Mouse (Mus musculus) brain, embryonic 18.5 days (tissue): ENCODE data around the gene Dock6.
"Not testable (repeated sequence)": the region's sequence is repeated elsewhere in the genome, so short reads cannot be mapped to it uniquely, and the experiment has no call there.

ENCODE experiments used
- DNase-seq: peaks from one replicate; pipeline ENCODE4 v3.0.0-alpha.2; 2012; ENCODE audit warnings: low read depth, low spot score

The Dock6 gene

DNA sequence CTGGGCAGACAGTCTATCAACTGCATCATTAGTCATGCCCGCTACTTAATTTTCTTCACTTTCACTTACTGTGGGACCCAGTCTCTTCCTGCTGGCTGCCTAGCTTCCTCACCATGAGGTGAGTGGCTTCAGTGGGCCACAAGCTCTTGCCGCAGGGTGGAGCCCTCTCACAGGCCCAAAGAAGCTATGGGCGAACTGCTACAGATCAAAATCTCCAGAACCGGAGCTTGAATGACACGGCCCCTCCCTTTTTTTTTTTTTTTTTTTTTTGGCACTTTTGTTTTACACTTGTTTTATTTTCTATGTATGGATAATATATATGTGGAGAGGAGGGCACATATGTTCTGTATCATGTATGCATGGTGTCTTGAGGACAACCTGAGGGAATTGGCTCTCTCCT lies 41.3 kb downstream of the Dock6 start:
- DNase-seq = no peak

DNA sequence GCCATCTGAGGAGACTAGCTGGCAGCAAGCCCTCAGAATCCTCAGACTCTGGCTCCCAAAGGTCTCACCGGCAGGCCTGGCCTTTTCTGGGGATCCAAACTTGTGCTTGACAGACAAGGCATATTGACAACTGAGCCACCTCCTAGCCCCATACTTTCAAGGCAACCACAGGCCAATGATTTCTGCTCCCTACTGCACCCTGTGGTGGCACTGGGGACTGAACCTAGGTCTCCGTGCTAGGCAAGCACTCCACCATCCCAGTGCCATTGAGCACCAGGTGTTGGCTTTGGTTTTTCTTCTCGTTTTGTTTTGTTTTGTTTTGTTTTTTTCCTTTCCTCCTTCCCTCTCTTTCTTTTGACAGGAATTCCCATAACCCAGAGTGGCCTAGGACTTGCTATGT lies 43.9 kb downstream of the Dock6 start:
- DNase-seq = no peak

GRCm38 (mm10) chr9:21806976-21807375 lies 45.5 kb downstream of the Dock6 start:
- no peak for DNase-seq

DNA sequence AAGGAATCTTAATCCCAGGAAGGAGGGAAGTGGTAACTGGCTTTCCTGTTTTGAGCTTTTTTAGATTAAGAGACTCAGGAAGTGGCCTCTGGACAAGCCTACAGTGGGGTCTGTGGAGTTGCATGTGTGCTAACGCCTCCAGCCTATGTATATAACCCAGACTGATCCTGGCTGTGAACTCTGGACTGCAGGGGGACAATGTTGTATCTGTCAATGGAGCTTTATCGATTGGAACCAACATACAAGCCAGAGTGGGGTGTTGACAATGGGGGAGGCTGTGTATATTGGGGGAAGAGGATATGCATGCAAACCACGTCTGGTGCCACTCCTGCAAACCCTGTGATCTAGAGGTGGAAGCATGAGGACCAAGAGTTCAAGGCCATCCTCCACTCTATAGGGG lies 46.1 kb downstream of the Dock6 start:
- DNase-seq = no peak

DNA sequence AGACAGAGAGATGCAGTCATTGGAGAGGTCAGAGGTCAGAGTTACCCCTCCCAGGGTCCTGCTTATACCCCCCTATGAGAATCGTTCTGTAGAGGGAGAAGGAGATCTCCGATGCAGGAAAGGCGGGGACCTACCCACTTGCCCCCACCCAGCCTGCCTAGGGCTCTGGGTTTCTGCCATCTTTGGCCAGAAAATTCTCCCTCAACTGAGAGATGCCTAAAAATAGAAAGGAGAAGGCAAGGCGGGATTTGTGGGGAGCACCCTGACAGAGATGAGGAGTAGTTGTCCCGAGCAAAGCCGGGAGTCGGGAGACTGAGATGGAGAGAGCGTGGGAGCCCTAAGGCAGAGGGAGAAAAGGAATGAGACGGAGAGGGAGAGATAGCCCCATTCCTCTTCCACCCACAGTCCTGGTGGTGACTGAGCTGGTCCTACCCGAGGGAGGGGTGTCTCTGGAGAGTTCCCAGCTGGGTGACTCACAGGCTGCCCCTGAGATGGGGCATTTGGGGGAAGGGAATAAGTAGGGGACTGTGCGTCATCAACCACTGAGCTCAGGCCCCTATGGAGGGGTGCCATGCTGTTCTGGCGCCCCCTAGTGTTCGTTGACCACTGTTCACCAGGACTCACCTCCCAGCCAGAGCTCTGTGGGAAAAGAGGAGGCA lies 48.3 kb downstream of the Dock6 start:
- no peak for DNase-seq

GRCm38 (mm10) chr9:21801591-21801990 lies 50.8 kb downstream of the Dock6 start:
- no peak for DNase-seq

GRCm38 (mm10) chr9:21801121-21801520 lies 51.3 kb downstream of the Dock6 start:
- no peak for DNase-seq

- DNase-seq = no peak
Measured at GRCm38 (mm10) chr9:21799010-21799350, 53.5 kb downstream of the Dock6 start.

DNA sequence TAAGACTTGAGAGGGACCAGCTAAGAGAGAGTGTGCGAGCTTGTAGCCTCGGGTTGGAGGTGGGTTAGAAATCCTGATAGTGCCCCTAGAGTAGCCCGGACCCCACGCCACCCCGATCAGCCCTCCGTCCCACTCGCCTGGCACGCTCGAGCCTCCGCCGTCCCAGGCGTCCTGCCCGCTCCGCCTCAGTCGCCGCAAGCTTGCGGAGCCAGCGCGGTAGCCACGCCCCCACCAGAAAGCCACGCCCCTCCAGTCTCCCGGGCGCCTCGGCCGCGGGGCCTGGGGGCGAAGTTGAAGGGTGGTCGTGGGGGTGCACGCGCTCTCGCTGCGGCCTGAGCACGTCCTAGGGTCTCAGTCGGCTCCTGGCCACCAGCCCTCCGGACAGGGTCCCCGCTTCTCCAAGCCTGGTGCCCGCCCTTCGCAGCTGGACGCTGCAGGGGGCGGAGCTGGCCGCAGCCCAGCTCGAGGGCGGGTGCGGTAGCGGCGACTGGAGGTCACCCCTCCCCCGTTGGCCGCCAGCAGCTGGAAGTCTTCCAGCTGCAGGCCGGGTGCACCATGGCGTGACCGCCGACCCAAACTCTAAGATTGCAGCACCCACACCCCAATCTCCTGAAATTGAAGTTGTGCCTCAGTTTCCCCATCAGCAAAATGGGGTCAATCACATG lies 54.0 kb downstream of the Dock6 start, which contains the start of gene Kank2:
Gene Kank2 (minus strand): TSS at position 400 of the 665 bp plus-strand sequence.
- DNase-seq = no peak

- no peak for DNase-seq
Measured at GRCm38 (mm10) chr9:21797921-21798344, 54.5 kb downstream of the Dock6 start.

- no peak for DNase-seq
Measured at GRCm38 (mm10) chr9:21796919-21797318, 55.5 kb downstream of the Dock6 start.

DNA sequence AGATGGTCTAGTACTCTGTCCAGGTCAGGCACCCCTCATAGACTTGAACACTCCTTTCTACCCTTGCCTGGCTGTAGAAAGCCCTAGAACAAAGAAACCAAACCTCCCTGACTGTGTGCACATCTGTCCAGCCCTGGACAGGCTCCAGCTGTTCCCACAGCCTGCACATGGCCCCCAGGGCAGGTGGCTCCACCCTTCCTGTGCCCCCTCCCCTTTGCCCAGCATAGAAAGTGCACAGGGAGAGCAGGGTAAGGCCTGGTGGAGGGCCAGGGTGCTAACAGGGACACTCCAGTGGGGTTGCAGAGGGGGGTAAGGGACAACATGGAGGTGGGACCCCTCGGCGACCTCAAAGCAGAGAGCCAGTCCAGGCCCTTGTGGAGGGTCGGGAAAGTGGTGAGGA lies 56.2 kb downstream of the Dock6 start:
- DNase-seq = no peak

- DNase-seq = no peak
Measured at GRCm38 (mm10) chr9:21795579-21795978, 56.9 kb downstream of the Dock6 start.

DNA sequence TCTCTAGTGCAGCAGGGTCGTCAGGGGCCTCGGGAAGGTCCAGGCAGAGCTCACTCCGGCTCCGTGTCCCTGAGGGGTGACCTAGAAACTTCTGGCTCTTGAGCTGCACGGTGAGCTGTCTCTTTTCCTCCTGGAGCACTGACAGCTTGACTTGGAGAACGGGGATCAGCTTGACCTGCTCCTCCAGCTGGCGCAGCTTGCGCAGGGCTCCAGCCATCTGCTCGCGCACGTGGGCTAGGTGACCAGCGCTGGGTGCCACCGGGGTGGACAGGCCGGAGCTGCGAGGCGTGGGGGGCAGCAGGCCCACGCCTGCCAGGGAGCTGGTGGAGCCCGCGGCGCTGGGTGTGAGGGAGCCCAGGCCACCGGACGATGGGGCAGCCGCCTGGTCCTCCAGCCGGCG lies 57.5 kb downstream of the Dock6 start:
- DNase-seq = no peak

DNA sequence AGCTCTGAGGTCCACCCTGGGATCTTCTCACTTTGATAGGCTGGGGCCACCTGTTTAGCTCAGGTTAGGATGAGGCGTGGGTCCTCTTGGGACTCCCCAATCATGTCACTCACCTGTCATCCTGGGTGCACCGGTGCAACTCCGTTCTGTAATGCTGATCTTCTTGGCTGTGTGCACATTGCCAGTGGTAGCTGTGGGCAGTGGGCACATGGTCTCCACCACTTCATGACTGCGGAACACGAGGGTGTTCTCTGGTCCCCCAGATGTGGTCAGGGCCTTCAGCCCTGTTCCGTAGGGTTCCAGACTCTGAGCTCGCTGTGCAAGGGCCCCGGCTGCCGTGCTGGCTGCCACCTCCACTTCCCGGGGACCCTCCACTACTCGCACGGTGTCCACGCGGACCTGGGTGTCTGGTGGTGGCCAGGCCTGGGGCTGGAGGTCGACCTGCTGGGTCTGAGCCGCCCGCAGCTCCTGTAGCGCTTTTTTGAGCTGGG lies 58.0 kb downstream of the Dock6 start:
- no peak for DNase-seq

DNA sequence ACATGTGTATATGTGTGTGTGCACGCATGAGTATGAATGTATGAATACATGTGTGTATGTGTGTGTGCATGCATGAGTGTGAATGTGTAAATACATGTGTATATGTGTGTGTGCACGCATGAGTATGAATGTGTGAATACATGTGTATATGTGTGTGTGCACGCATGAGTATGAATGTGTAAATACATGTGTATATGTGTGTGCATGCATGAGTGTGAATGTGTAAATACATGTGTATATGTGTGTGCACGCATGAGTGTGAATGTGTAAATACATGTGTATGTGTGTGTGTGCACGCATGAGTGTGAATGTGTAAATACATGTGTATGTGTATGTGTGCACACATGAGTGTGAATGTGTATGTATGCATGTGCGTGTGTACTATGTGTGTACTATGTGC lies 58.9 kb downstream of the Dock6 start:
- DNase-seq = not testable (repeated sequence)

- DNase-seq = no peak
Measured at GRCm38 (mm10) chr9:21792644-21793043, 59.8 kb downstream of the Dock6 start.

DNA sequence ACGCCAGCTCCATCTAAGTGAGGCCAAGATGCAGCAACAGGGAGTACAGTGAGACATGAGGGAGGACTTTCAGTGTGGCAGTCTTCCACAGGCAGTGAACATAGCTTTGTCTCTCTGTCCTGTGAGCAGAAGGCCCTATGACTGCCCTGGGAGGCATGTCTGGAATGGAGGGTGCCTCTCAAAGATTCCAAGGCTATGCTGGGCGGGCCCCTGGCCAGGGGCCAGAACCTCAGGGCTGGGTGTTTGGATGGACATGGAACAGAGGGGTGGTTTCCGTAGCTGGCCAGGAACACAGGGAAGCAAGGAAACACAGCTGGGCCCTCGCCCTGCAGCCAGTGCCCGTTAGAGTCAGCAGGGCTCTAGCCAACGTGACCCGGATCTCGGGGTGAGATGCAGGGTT lies 60.6 kb downstream of the Dock6 start:
- DNase-seq = no peak

GRCm38 (mm10) chr9:21788234-21788633 lies 64.2 kb downstream of the Dock6 start:
- no peak for DNase-seq

- DNase-seq = no peak
Measured at GRCm38 (mm10) chr9:21787654-21788053, 64.8 kb downstream of the Dock6 start.

- no peak for DNase-seq
Measured at GRCm38 (mm10) chr9:21786906-21787305, 65.5 kb downstream of the Dock6 start.

- DNase-seq = not testable (repeated sequence)
Measured at GRCm38 (mm10) chr9:21786309-21786708, 66.1 kb downstream of the Dock6 start.
